In the genomic region with DNA sequence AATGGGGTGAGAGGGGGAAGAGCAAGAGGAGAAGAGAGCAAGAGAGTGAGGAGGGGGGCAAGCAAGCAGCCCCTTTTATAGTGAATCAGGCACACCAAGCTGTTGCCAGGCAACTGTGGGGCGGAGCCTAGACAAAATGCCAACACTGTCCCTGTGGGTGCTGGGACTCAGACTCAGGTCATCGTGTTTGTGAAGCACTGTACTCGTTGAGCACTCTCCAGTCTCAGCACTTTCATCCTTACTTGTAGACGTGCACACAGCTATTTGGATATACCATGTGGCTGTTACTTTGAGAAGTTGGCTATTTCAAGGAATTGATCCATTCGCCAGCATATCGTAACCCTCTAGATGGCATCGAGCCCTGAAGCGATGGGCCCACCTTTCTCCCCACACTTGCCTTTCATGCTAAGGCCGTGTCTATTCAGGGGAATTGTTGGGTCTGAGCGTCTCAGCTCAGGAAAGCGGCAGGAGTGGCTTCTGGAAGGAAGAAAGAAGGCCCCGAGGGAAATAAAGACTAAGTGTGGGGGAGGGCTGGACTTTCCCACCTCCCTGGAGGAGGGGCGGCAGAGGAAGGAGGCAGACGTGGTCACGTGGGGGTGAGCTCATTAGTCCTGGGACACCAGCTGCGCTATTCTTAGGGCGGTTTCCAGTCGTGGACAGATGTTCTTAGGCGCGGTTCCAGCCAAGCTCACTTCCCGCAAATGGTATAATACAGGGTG, we compare ENCODE assay signal across 9 mouse cellular contexts. TPM values are rescaled to one million over a fixed set of nuclear protein-coding genes. Genes with fewer than 3 reads are reported as not detected.
DNase-seq lines count a peak whose midpoint lies in the region; ATAC-seq lines count a peak whose summit lies in the region.
"Had no signal": no experiment of that assay in that cellular context is flagged by ENCODE, and none has a peak within 500 bp of the region (broad histone marks: within the 10 kb centered on the region; RNA-seq: fewer than 3 reads in every experiment).

No protein-coding gene starts in this region.

- peaks cover 55% of the 10 kb centered on the region for H3K4me1 ChIP-seq in intestine, embryonic 16.5 days (ENCODE audit: control insufficient read depth, insufficient read depth, low read length)
- H3K4me1 ChIP-seq in liver, embryonic 11.5 days (replicated peaks; ENCODE audit: control insufficient read depth, insufficient read depth, low read length): peaks cover 30% of the 10 kb centered on the region
- H3K4me1 ChIP-seq in stomach, embryonic 16.5 days (ENCODE audit: control insufficient read depth, insufficient read depth, low read length): peaks cover 54% of the 10 kb centered on the region

- peak overlapping the region; percentile 97 for H3K27ac ChIP-seq in intestine, embryonic 16.5 days (ENCODE audit: low read length)
- H3K27ac ChIP-seq in liver, embryonic 11.5 days (ENCODE audit: low read depth, low read length): peak overlapping the region; percentile 54
- H3K27ac ChIP-seq in stomach, embryonic 16.5 days (ENCODE audit: low read length): peak overlapping the region; percentile 96

- peak; percentile 43 to 64 for DNase-seq in frontal cortex, adult 2 months (ENCODE audit: extremely low spot score in 1 of 2, low spot score in 1 of 2)
- peak; percentile 92 for DNase-seq in embryo, embryonic 10.5 days (ENCODE audit: low spot score)
- DNase-seq in liver, embryonic 11.5 days (ENCODE audit: low spot score): peak; percentile 71
- DNase-seq in monocyte, adult 2 months (ENCODE audit: low read depth in 1 of 2, low spot score in 2 of 2): peak; percentile 75 to 81

- no peaks in the 10 kb centered on the region for H3K27me3 ChIP-seq in intestine, embryonic 16.5 days (replicated peaks; ENCODE audit: control insufficient read depth, insufficient read depth, low read length)
- no peaks in the 10 kb centered on the region for H3K27me3 ChIP-seq in liver, embryonic 11.5 days (replicated peaks; ENCODE audit: control insufficient read depth, insufficient read depth, low read length)
- no peaks in the 10 kb centered on the region for H3K27me3 ChIP-seq in stomach, embryonic 16.5 days (ENCODE audit: control insufficient read depth, insufficient read depth, low read length)
- H3K27me3 ChIP-seq: Patski had no signal

- no peaks in the 10 kb centered on the region for H3K9me3 ChIP-seq in intestine, embryonic 16.5 days (ENCODE audit: control insufficient read depth, low read length)
- no peaks in the 10 kb centered on the region for H3K9me3 ChIP-seq in liver, embryonic 11.5 days (ENCODE audit: control insufficient read depth, low read length)
- H3K9me3 ChIP-seq in stomach, embryonic 16.5 days (replicated peaks; ENCODE audit: control insufficient read depth, low read length): no peaks in the 10 kb centered on the region

- H3K36me3 ChIP-seq in intestine, embryonic 16.5 days (ENCODE audit: control insufficient read depth, insufficient read depth, low read length): no peaks in the 10 kb centered on the region
- peaks cover 4% of the 10 kb centered on the region; the same call in 1 of the 2 replicates for H3K36me3 ChIP-seq in liver, embryonic 11.5 days (ENCODE audit: control insufficient read depth, insufficient read depth, low read length)
- H3K36me3 ChIP-seq in stomach, embryonic 16.5 days (ENCODE audit: control insufficient read depth, insufficient read depth, low read length): no peaks in the 10 kb centered on the region

- peak overlapping the region; percentile 68 for H3K9ac ChIP-seq in intestine, embryonic 16.5 days (ENCODE audit: low read depth, low read length)
- peak overlapping the region; percentile 47 for H3K9ac ChIP-seq in liver, embryonic 11.5 days (ENCODE audit: low read depth, low read length)
- H3K9ac ChIP-seq in stomach, embryonic 16.5 days (ENCODE audit: low read length): peak overlapping the region; percentile 66

- 2% methylated on average over 21 of the region's 21 CpGs for WGBS in intestine, embryonic 16.5 days
- WGBS in liver, embryonic 11.5 days: 3% methylated on average over 21 of the region's 21 CpGs
- WGBS in stomach, embryonic 16.5 days: 2% methylated on average over 21 of the region's 21 CpGs

- peak overlapping the region; percentile 41 for H3K4me3 ChIP-seq in intestine, embryonic 16.5 days (ENCODE audit: low read length)
- H3K4me3 ChIP-seq in liver, embryonic 11.5 days (ENCODE audit: low read depth, low read length): peak overlapping the region; percentile 41
- H3K4me3 ChIP-seq in stomach, embryonic 16.5 days (replicated peaks; ENCODE audit: low read length): peak overlapping the region; percentile 40

- peak overlapping the region; percentile 71 for H3K4me2 ChIP-seq in intestine, embryonic 16.5 days (ENCODE audit: low read depth, low read length)
- H3K4me2 ChIP-seq in liver, embryonic 11.5 days: peak overlapping the region; percentile 80
- H3K4me2 ChIP-seq in stomach, embryonic 16.5 days (ENCODE audit: low read depth, low read length): peak overlapping the region; percentile 62

- no peak for ATAC-seq in frontal cortex, adult (ENCODE audit: low TSS enrichment)
- ATAC-seq in granulocyte monocyte progenitor cell, adult 5-6 weeks (replicated peaks; ENCODE audit: poor library complexity, severe bottlenecking): peak; percentile 60
- ATAC-seq in intestine, embryonic 16.5 days: peak; percentile 69
- peak; percentile 78 for ATAC-seq in liver, embryonic 11.5 days (replicated peaks; ENCODE audit: low FRiP score)
- peak; percentile 89 for ATAC-seq in stomach, embryonic 16.5 days (ENCODE audit: insufficient read depth, low FRiP score)
- ATAC-seq: Patski had no signal

RNA-seq across cellular contexts. Expression of gene Trak1, which starts 16.5 kb away (rescaled TPM):
- polyA plus RNA-seq in frontal cortex, adult 2 months (2012; rRNA removed): 136 and 139 TPM in 2 replicates
- total RNA-seq in granulocyte monocyte progenitor cell, adult 5-6 weeks (2014; fragmentation: Nextera tagmentation): 29.7 and 42.5 TPM in 2 replicates
- total RNA-seq in granulocyte monocyte progenitor cell, adult 5-6 weeks (2017): 15.9 and 25.3 TPM in 2 replicates
- polyA plus RNA-seq in intestine, embryonic 16.5 days (2015; fragmentation: Nextera tagmentation; extraction: Ambion mirVana): 21.7 and 23.7 TPM in 2 replicates
- 11.2 and 13.1 TPM in 2 replicates for polyA plus RNA-seq in liver, embryonic 11.5 days (2014; fragmentation: Nextera tagmentation; extraction: Ambion mirVana)
- polyA plus RNA-seq in stomach, embryonic 16.5 days (2015; fragmentation: Nextera tagmentation; extraction: Ambion mirVana): 24.1 and 25.1 TPM in 2 replicates

RNA-seq across cellular contexts. Expression of gene Ulk4, which starts 36.8 kb away (rescaled TPM):
- polyA plus RNA-seq in frontal cortex, adult 2 months (2012; rRNA removed): 5.9 and 6.2 TPM in 2 replicates
- 1.4 TPM in 1 of 2 replicates, not detected in the other for total RNA-seq in granulocyte monocyte progenitor cell, adult 5-6 weeks (2014; fragmentation: Nextera tagmentation)
- total RNA-seq in granulocyte monocyte progenitor cell, adult 5-6 weeks (2017): 2.6 and 3.2 TPM in 2 replicates
- 115 and 120 TPM in 2 replicates for polyA plus RNA-seq in intestine, embryonic 16.5 days (2015; fragmentation: Nextera tagmentation; extraction: Ambion mirVana)
- 75.1 and 77.3 TPM in 2 replicates for polyA plus RNA-seq in liver, embryonic 11.5 days (2014; fragmentation: Nextera tagmentation; extraction: Ambion mirVana)
- polyA plus RNA-seq in stomach, embryonic 16.5 days (2015; fragmentation: Nextera tagmentation; extraction: Ambion mirVana): 124 and 156 TPM in 2 replicates

Comparison
In these comparisons a context has a peak if more than half of its experiments do, and no peak if none do; other contexts are left out.
1. RNA of gene Ulk4, which starts 36.8 kb away (polyA plus RNA-seq): 124 to 156 TPM in stomach, embryonic 16.5 days, 115 to 120 TPM in intestine, embryonic 16.5 days and 75.1 to 77.3 TPM in liver, embryonic 11.5 days; 5.9 to 6.2 TPM in frontal cortex, adult 2 months; every median in the first group is over 10 times any median in the second.
2. Peak in every context shown above with its lines, with median percentiles within 50 percentile points of each other: DNase-seq, H3K27ac ChIP-seq, H3K4me2 ChIP-seq, H3K4me3 ChIP-seq and H3K9ac ChIP-seq.